Mouse (Mus musculus): ENCODE results near the gene Ttf1.

DNA sequence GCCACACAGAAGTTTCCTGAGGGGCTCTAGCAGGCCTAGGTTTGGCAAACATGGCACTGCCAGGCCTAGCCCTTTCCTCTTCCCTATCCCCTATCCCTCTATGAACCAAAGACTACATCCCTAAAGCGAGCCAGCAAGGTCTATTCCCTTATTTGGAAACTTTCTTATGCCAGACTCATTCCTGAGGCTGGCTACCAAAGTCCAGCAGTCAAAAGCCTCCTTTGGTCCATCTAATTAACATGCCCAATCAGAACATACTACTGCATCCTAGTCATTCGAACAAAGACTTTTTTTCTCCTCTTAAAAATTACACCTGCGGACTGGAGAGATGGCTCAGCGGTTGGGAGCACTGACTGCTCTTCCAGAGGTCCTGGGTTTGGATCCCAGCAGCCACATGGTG, 28.1 kb upstream of the Ttf1 start:
- TF ChIP-seq CTCF (IDR thresholded peaks at IDR 0.05; ENCODE audit: low read depth), result no peak
- TF ChIP-seq EP300 (optimal IDR thresholded peaks at IDR 0.05), result no peak

Measured in stomach, postnatal 0 days (tissue).